Mouse (Mus musculus): ENCODE measurements around the gene Rps5.

DNA sequence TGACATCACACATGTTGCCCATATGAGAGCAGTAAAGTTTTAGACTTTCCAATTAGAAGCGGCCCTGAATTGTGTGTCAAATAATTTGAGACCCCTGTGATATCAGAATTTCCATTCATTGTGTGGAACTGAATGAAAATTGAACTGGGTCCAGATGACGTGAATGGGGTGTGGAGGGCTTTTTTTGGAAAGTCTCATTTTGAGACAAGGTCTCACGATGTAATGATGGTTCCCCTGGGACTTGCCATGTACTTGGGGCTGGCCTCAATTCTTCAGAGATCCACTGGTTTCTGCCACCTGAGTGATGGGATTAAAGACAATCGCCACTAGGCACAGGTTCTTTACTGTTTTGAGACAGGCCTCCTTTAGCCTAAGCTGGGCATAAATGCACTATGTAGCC lies 18.5 kb downstream of the Rps5 start:
- TF ChIP-seq CTCF (IDR thresholded peaks at IDR 0.05; ENCODE audit: extremely low read depth, insufficient read depth, insufficient read length, insufficient replicate concordance): no peak
- no peak for TF ChIP-seq POLR2A (IDR thresholded peaks at IDR 0.05; ENCODE audit: low read depth, low read length)
